Mouse (Mus musculus): Measurements from ENCODE around the gene Galnt2. TPM values are rescaled to one million over a fixed set of nuclear protein-coding genes. Genes with fewer than 3 reads are reported as not detected.

Gene Galnt2
- polyA plus RNA-seq, 1 experiment from 2014 or later: 129 TPM

DNA sequence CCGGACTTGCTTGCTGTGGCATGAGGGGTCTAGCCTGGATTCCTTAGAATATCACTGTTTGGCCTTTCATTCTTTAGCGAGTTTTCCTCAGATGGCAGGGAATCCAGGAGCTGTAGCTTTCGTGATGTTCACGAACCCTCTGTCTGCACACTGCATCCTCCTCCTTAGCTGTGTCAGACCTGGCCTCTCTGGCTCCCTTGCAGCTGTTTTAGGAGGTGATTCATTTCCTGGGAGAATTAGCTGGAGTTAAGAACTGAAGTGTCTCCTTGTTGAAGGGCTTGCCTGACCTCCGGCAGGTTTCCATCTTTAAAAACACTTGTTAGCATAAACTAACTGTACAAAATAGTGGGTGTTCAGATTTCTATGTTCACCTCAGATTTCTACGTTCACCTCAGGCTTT lies 22.7 kb downstream of the Galnt2 start:
- ATAC-seq: no peak
- DNase-seq (ENCODE audit: low read depth, low spot score): no peak
- no peak for TF ChIP-seq CTCF (IDR thresholded peaks at IDR 0.05)
- in situ Hi-C loops (cut with MboI; ENCODE audit: low pct_unique_long_range_greater_than_20kb): no loop called here
- H3K27me3 ChIP-seq: no peaks in the 10 kb centered on the region
- CTCF ChIA-PET: no interaction called here
- POLR2A ChIA-PET: no interaction called here

DNA sequence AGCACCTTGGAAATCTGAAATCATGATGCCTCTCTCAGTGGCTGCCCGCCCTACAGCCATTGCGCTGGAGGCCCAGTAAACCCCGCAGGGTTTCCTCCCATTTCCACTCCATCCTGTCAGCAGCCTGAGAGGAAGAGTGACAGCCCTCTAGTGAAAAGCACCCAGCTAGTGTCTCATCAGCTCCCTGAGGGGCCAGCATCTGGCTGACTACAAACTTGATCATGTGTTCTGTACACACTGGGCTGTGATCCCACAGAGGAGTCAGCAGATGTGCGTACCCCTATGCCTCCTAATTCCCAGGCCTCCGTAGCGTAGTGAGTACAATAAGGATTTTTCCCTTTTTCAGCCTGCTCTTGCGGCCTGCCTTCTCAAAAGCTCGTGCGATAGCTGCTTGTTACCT lies 25.6 kb downstream of the Galnt2 start:
- no peaks in the 10 kb centered on the region for H3K27me3 ChIP-seq
- no peak for TF ChIP-seq CTCF (IDR thresholded peaks at IDR 0.05)
- DNase-seq (ENCODE audit: low read depth, low spot score): no peak
- CTCF ChIA-PET: no interaction called here
- in situ Hi-C loops (cut with MboI; ENCODE audit: low pct_unique_long_range_greater_than_20kb): no loop called here
- no peak for ATAC-seq
- POLR2A ChIA-PET: interaction anchor here (0.5 kb wide), 1 partner anchor 239 kb away, joined by 3 read pairs; no protein-coding TSS in a partner anchor

DNA sequence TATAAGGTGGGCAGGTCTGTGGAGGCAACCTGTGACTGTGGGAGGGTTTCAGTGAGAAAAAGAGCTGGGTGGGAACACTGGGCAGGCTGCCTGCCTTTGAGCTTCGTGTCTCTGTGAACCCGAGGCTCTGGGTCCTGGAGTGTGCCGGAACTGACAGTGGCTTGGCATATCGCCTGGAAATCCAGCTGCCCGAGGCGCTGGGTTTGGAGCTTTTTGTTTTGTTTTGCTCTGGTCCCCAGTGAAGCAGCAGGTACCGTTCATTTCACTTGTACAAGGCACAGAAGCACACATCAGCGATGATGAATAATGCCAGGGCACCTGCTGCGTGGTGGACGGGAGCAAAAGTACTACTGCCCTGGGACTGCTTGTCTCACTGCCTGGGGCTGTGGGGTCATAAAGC lies 26.2 kb downstream of the Galnt2 start:
- ChIA-PET POLR2A (interaction anchor here (0.5 kb wide), 1 partner anchor 238 kb away, joined by 3 read pairs; no protein-coding TSS in a partner anchor), CTCF (no interaction called here)
- in situ Hi-C loops (cut with MboI; ENCODE audit: low pct_unique_long_range_greater_than_20kb): no loop called here
- peak; percentile 74 for ATAC-seq
- no peak for TF ChIP-seq CTCF (IDR thresholded peaks at IDR 0.05)
- DNase-seq (ENCODE audit: low read depth, low spot score): peak; percentile 95
- H3K27me3 ChIP-seq: no peaks in the 10 kb centered on the region

DNA sequence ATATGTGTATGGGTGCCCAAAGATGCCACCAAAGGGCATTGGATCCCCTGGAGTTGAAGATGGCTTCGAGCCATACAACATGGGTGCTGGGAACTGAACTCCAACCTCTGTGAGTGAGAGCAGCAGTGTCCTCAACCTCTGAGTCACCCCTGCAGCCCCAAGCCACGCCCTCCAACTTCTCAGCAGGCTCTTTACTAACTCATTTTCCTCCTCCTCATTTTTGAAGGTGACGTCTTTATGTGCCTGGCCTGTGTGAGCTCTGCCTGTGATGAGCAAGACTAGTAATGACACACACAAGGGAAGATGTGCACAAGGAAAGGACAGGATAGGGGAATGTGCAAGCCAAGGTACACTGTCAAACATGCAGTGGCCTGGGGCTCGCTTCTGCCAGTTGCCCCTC lies 28.0 kb downstream of the Galnt2 start:
- no peak for DNase-seq (ENCODE audit: low read depth, low spot score)
- in situ Hi-C loops (cut with MboI; ENCODE audit: low pct_unique_long_range_greater_than_20kb): no loop called here
- TF ChIP-seq CTCF (IDR thresholded peaks at IDR 0.05): no peak
- ChIA-PET POLR2A (no interaction called here), CTCF (no interaction called here)
- ATAC-seq: no peak
- H3K27me3 ChIP-seq: no peaks in the 10 kb centered on the region

DNA sequence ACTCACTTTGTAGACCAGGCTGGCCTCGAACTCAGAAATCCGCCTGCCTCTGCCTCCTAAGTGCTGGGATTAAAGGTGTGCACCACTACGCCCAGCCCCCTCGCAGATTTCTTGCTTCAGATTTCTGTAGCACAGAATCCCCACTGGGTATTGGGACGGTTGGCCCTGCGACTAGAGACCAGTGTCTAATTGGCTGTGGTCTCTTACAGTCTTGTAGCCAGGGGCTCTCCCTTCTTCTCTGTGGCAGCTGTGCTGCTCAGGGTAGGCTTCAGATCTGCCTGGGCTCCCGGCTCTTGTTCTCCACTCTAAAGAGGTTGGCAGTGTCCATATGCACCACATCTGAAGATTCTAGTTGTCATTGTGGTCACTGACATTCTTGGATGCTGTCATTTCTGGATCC lies 28.7 kb downstream of the Galnt2 start:
- CTCF ChIA-PET: no interaction called here
- TF ChIP-seq CTCF (IDR thresholded peaks at IDR 0.05): no peak
- no peak for DNase-seq (ENCODE audit: low read depth, low spot score)
- POLR2A ChIA-PET: no interaction called here
- in situ Hi-C loops (cut with MboI; ENCODE audit: low pct_unique_long_range_greater_than_20kb): no loop called here
- no peaks in the 10 kb centered on the region for H3K27me3 ChIP-seq
- ATAC-seq: no peak

DNA sequence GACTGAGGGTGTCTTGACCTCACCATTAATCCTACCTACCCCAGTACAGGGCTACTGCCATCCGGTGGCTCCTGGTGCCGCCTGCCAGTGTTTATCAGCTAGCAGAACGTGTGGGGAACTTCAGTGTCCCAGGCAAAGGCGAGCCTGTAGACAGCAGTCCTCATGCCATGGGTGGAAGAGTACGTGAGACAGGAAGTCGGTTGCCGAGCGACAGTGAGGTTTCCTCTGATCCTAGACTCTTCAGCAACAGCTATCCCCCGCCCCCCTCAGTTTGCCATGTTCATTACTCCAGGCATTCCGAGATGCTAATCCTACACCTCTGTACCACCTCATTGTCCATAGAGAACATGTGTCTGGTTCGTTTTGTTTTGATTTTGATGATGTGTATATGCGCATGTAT lies 29.2 kb downstream of the Galnt2 start:
- H3K27me3 ChIP-seq: no peaks in the 10 kb centered on the region
- no peak for DNase-seq (ENCODE audit: low read depth, low spot score)
- no peak for ATAC-seq
- no peak for TF ChIP-seq CTCF (IDR thresholded peaks at IDR 0.05)
- ChIA-PET CTCF (no interaction called here), POLR2A (no interaction called here)
- in situ Hi-C loops (cut with MboI; ENCODE audit: low pct_unique_long_range_greater_than_20kb): no loop called here

DNA sequence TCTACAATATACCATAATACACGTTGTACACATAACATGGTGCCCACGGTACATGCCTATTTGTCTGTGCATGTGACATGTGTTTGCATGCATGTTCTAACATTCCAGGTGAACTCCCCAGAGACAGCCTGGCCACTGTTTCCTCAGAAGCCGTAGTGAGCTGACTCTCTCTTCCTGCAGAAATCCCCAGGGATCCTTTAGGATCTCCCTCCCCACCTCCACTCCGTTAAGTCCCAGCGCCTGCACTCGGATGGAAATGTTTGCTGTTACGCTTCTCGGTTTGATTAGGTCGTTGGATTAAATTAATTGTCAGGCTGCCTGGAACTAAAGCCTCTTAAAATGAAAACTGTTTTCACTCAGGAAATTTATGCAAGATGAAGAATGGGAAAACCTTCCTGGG lies 31.9 kb downstream of the Galnt2 start:
- DNase-seq (ENCODE audit: low read depth, low spot score) (no peak), ATAC-seq (no peak)
- ChIA-PET CTCF (no interaction called here), POLR2A (no interaction called here)
- H3K27me3 ChIP-seq: no peaks in the 10 kb centered on the region
- in situ Hi-C loops (cut with MboI; ENCODE audit: low pct_unique_long_range_greater_than_20kb): no loop called here
- no peak for TF ChIP-seq CTCF (IDR thresholded peaks at IDR 0.05)

DNA sequence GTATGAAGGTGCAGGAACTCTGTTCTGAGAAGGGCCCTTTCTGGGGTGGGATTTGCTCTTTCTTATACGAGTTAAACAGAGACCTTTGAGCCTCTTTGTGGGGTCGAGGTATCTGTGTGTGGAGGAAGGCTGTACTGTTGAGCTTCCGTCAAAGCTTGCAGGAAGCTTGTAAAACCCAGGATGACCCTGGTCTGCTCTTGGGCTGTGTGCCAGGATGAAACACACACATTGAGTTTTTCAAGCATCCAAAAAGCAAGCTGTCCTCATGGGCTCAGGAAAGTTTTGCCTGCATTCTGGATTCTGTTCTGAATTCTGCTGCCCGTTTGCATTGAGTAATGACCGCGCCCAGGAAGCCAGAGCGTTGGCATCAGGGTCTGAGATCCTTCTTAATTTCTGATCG lies 32.8 kb downstream of the Galnt2 start:
- TF ChIP-seq CTCF (IDR thresholded peaks at IDR 0.05): no peak
- CTCF ChIA-PET: no interaction called here
- ATAC-seq (no peak), DNase-seq (ENCODE audit: low read depth, low spot score) (no peak)
- no peaks in the 10 kb centered on the region for H3K27me3 ChIP-seq
- in situ Hi-C loops (cut with MboI; ENCODE audit: low pct_unique_long_range_greater_than_20kb): no loop called here
- POLR2A ChIA-PET: interaction anchor here (0.7 to 0.9 kb wide), 2 partner anchors 23 to 32 kb away, joined by 3 read pairs; no protein-coding TSS in a partner anchor

DNA sequence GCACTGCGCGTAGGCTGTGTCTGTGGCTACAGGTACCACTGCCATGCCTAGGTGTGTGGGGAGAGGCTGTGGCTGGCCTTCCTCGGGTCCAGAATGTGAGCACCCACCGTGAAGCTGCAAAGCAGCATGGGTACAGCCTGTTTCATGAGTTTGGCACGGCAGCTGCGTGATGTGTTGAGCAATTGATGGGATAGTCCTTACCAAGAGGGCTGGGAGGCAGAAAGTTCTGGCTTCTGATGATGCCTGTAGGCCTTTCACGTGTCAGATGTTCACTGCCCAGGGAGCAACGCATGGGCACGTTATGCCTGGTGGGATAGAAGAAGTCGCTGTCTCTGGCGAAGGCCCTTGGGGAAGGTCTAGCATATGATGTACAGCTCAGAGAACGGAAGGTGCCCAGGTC lies 33.5 kb downstream of the Galnt2 start:
- no peaks in the 10 kb centered on the region for H3K27me3 ChIP-seq
- in situ Hi-C loops (cut with MboI; ENCODE audit: low pct_unique_long_range_greater_than_20kb): no loop called here
- ChIA-PET POLR2A (interaction anchor here (0.9 kb wide), 1 partner anchor 22 kb away, joined by 3 read pairs; no protein-coding TSS in a partner anchor), CTCF (no interaction called here)
- ATAC-seq (no peak), DNase-seq (ENCODE audit: low read depth, low spot score) (no peak)
- TF ChIP-seq CTCF (IDR thresholded peaks at IDR 0.05): no peak

DNA sequence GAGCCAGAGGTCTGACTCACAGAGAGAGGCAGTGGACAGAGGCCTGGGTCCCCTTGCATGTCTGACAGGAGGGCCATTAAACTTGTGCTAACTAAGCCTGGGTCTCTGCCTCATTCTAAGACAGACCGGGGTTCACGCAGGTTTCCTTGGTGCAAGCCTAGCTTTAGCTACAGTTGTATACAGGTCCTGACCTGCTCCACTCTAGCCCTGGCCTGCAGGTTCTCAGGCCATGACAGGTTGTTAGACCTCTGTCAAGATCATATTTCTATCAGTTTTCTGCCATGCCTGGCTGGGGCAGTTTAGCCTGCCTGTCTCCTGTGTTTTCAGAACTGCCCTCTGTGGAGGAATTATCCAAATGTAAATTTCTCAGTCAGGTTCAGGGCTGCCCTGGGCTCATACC lies 33.9 kb downstream of the Galnt2 start:
- POLR2A ChIA-PET: interaction anchor here (0.6 to 0.8 kb wide), 2 partner anchors 11 to 56 kb away, joined by 3 read pairs; no protein-coding TSS in a partner anchor
- TF ChIP-seq CTCF (IDR thresholded peaks at IDR 0.05): no peak
- CTCF ChIA-PET: no interaction called here
- H3K27me3 ChIP-seq: no peaks in the 10 kb centered on the region
- no peak for ATAC-seq
- in situ Hi-C loops (cut with MboI; ENCODE audit: low pct_unique_long_range_greater_than_20kb): no loop called here
- no peak for DNase-seq (ENCODE audit: low read depth, low spot score)

DNA sequence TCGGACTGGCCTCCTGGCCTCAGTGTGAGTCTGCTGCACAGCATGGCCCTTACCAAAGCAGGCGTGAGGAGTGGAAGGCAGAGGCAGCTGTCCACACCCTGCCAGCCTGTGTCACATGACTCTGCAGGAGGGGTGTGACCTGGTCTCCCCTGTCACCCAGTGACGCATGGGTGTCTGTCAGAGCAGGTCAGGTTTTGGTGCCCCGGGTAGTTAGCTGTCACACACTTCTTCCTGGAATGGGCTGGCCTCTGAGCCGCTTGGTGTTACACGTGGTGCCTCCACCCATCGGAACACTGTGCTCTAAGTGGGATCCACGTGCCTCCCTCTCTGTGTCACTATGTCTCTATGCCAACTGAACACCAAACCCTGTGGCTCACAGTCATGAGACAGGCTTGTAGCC lies 34.6 kb downstream of the Galnt2 start:
- DNase-seq (ENCODE audit: low read depth, low spot score): no peak
- in situ Hi-C loops (cut with MboI; ENCODE audit: low pct_unique_long_range_greater_than_20kb): no loop called here
- no peak for ATAC-seq
- ChIA-PET POLR2A (interaction anchor here (0.6 to 0.8 kb wide), 2 partner anchors 11 to 56 kb away, joined by 3 read pairs; no protein-coding TSS in a partner anchor), CTCF (no interaction called here)
- H3K27me3 ChIP-seq: no peaks in the 10 kb centered on the region
- no peak for TF ChIP-seq CTCF (IDR thresholded peaks at IDR 0.05)

DNA sequence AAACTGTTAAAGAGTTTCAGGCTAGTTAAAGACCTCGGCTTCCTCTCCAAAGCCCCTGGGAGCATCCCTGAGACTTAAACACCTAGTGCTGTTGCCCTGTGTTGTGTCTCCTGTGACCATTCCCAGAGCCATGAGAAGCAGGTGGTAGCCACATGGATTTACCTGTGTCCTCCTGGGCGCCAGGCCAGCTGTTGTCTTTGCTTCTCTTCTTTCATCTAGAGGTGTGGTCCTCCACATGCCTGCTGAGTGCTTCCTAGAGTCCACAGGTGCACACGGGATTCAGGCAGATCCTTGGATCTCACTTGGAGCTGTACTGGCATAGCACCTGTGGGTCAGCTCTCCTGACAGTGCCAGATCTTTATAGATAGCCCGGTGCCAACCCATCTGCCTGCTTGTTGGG lies 36.0 kb downstream of the Galnt2 start:
- no peak for DNase-seq (ENCODE audit: low read depth, low spot score)
- CTCF ChIA-PET: no interaction called here

More for the DNA sequence above, 36.0 kb downstream of the Galnt2 start:
- no peaks in the 10 kb centered on the region for H3K27me3 ChIP-seq
- no peak for TF ChIP-seq CTCF (IDR thresholded peaks at IDR 0.05)
- in situ Hi-C loops (cut with MboI; ENCODE audit: low pct_unique_long_range_greater_than_20kb): no loop called here
- no peak for ATAC-seq
- POLR2A ChIA-PET: no interaction called here
